ENCODE assay signal across 8 mouse cellular contexts in genomic region chr15:98602921-98603458, GRCm38 (mm10). TPM values are rescaled to one million over a fixed set of nuclear protein-coding genes. Genes with fewer than 3 reads are reported as not detected.
A peak's percentile ranks its signal among the peaks of the same experiment; 100 is the strongest.
DNase-seq lines count a peak whose midpoint lies in the region; ATAC-seq and TF ChIP-seq lines count a peak whose summit lies in the region.

No protein-coding gene starts in this region.

- H3K36me3 ChIP-seq in heart, adult 2 months (ENCODE audit: control insufficient read depth, insufficient read depth, low read length): peaks cover 5% of the 10 kb centered on the region
- H3K36me3 ChIP-seq in hindbrain, embryonic 13.5 days: peaks cover 68% of the 10 kb centered on the region
- H3K36me3 ChIP-seq in liver, embryonic 12.5 days: peaks cover 70% of the 10 kb centered on the region

- POLR2A ChIA-PET in Patski (lab: Charles Lee): no interaction called here

- CTCF ChIA-PET in Patski (lab: Charles Lee): interaction anchor here (1.0 to 2.9 kb wide), 4 partner anchors 13 to 29 kb away, joined by 3 to 12 read pairs (median 5); no protein-coding TSS in a partner anchor

- no peak for TF ChIP-seq CTCF in heart, adult 2 months (IDR thresholded peaks at IDR 0.05)
- no peak for TF ChIP-seq CTCF in Patski (IDR thresholded peaks at IDR 0.05)

- 0 out of 2 replicates have a peak overlapping the region, but pooled peaks have one; percentile 2 for H3K4me2 ChIP-seq in hindbrain, embryonic 13.5 days
- peak overlapping the region; percentile 84 for H3K4me2 ChIP-seq in liver, embryonic 12.5 days

- peak; percentile 66 to 67 for DNase-seq in heart, adult 2 months
- DNase-seq in heart, postnatal 25 days (ENCODE audit: low spot score): no peak
- no peak for DNase-seq in Patski (ENCODE audit: low read depth, low spot score)
- DNase-seq in c-Kit-positive CD71-positive TER-119-positive erythroid progenitor cells, embryonic 14.5 days (ENCODE audit: low spot score): no peak
- no peak for DNase-seq in retina, embryonic 14.5 days (ENCODE audit: low spot score)
- DNase-seq in embryo, embryonic 10.5 days (ENCODE audit: low spot score): no peak

- no peaks in the 10 kb centered on the region for H3K9me3 ChIP-seq in hindbrain, embryonic 13.5 days
- H3K9me3 ChIP-seq in liver, embryonic 12.5 days (replicated peaks): no peaks in the 10 kb centered on the region

- intact Hi-C loops in heart, adult 2 months (cut with DNase I): no loop called here
- intact Hi-C loops in heart, postnatal 25 days (cut with DNase I): no loop called here

- TF ChIP-seq POLR2A in heart, adult 2 months (IDR thresholded peaks at IDR 0.05; ENCODE audit: insufficient read depth, low read depth, low read length): no peak

- H3K27me3 ChIP-seq in heart, adult 2 months (ENCODE audit: control insufficient read depth, insufficient read depth, low read length): no peaks in the 10 kb centered on the region
- no peaks in the 10 kb centered on the region for H3K27me3 ChIP-seq in Patski
- H3K27me3 ChIP-seq in hindbrain, embryonic 13.5 days: no peaks in the 10 kb centered on the region
- H3K27me3 ChIP-seq in liver, embryonic 12.5 days (replicated peaks): no peaks in the 10 kb centered on the region

- H3K27ac ChIP-seq in heart, adult 2 months: peak overlapping the region; percentile 89
- H3K27ac ChIP-seq in hindbrain, embryonic 13.5 days: no peak overlapping the region
- H3K27ac ChIP-seq in liver, embryonic 12.5 days: peak overlapping the region; percentile 99

- ATAC-seq in Patski: peak; percentile 48
- no peak for ATAC-seq in hindbrain, embryonic 13.5 days (ENCODE audit: low FRiP score)
- ATAC-seq in liver, embryonic 12.5 days: 0 out of 2 replicates have a peak, but pooled peaks have one; percentile 21

- 14% methylated on average over 4 of the region's 4 CpGs for WGBS in heart, adult 2 months
- WGBS in hindbrain, embryonic 13.5 days: 63% methylated on average over 4 of the region's 4 CpGs
- 43% methylated on average over 4 of the region's 4 CpGs for WGBS in liver, embryonic 12.5 days (ENCODE audit: insufficient replicate concordance)

- no peak for TF ChIP-seq EP300 in heart, adult 2 months (IDR thresholded peaks at IDR 0.05; ENCODE audit: insufficient read depth, low read depth, low read length)

- peaks cover 9% of the 10 kb centered on the region for H3K4me1 ChIP-seq in heart, adult 2 months (ENCODE audit: control insufficient read depth, insufficient read depth, low read length)
- H3K4me1 ChIP-seq in hindbrain, embryonic 13.5 days (replicated peaks): peaks cover 49% of the 10 kb centered on the region
- H3K4me1 ChIP-seq in liver, embryonic 12.5 days: peaks cover 86% of the 10 kb centered on the region

- in situ Hi-C loops in Patski (cut with MboI; ENCODE audit: low pct_unique_long_range_greater_than_20kb): no loop called here

- peak overlapping the region; percentile 45 for H3K4me3 ChIP-seq in heart, adult 2 months
- no peak overlapping the region for H3K4me3 ChIP-seq in hindbrain, embryonic 13.5 days
- peak overlapping the region; percentile 53 for H3K4me3 ChIP-seq in liver, embryonic 12.5 days

- H3K9ac ChIP-seq in heart, adult 2 months (ENCODE audit: low read depth, low read length): peak overlapping the region; percentile 68
- peak overlapping the region; percentile 56 for H3K9ac ChIP-seq in hindbrain, embryonic 13.5 days
- peak overlapping the region; percentile 75 for H3K9ac ChIP-seq in liver, embryonic 12.5 days

- H3K79me2 ChIP-seq in heart, adult 2 months (replicated peaks; ENCODE audit: control insufficient read depth, insufficient read depth, low read length): peaks cover 9% of the 10 kb centered on the region

RNA-seq across cellular contexts. Expression of gene Adcy6, which starts 6.9 kb away (rescaled TPM):
- 100 to 1,000 TPM; 153 to 220 TPM for total RNA-seq in heart, adult 2 months (2021)
- 136 and 211 TPM in 2 replicates for polyA plus RNA-seq in heart, adult 2 months (2012; rRNA removed)
- 100 to 1,000 TPM; 188 to 238 TPM for total RNA-seq in heart, postnatal 25 days (2021)
- 114 TPM for polyA plus RNA-seq in Patski (2021)
- polyA plus RNA-seq in hindbrain, embryonic 13.5 days (2015; fragmentation: Nextera tagmentation; extraction: Ambion mirVana): 10.1 and 11.7 TPM in 2 replicates
- polyA plus RNA-seq in liver, embryonic 12.5 days (2016; fragmentation: Nextera tagmentation; extraction: Ambion mirVana): 9.7 and 10.2 TPM in 2 replicates

RNA-seq across cellular contexts. Expression of gene Cacnb3, which starts 27.6 kb away (rescaled TPM):
- total RNA-seq in heart, adult 2 months (2021): 1 to 10 TPM; 2.6 to 2.7 TPM
- 6.5 and 7.7 TPM in 2 replicates for polyA plus RNA-seq in heart, adult 2 months (2012; rRNA removed)
- 1 to 10 TPM; 4.1 TPM for total RNA-seq in heart, postnatal 25 days (2021)
- polyA plus RNA-seq in Patski (2021): 69.7 TPM
- polyA plus RNA-seq in hindbrain, embryonic 13.5 days (2015; fragmentation: Nextera tagmentation; extraction: Ambion mirVana): 124 and 135 TPM in 2 replicates
- 3.8 and 4.9 TPM in 2 replicates for polyA plus RNA-seq in liver, embryonic 12.5 days (2016; fragmentation: Nextera tagmentation; extraction: Ambion mirVana)

RNA-seq across cellular contexts. Expression of gene 4930415O20Rik, which starts 32.2 kb away (rescaled TPM):
- 1 to 10 TPM; 1.6 to 2.1 TPM for total RNA-seq in heart, adult 2 months (2021)
- polyA plus RNA-seq in heart, adult 2 months (2012; rRNA removed): not detected in 2 replicates
- total RNA-seq in heart, postnatal 25 days (2021): 1 to 10 TPM in 1 of 2 experiments, under 1 TPM in 1; 0.68 to 1.0 TPM
- 0.26 TPM for polyA plus RNA-seq in Patski (2021)
- 0.39 TPM in 1 of 2 replicates, not detected in the other for polyA plus RNA-seq in hindbrain, embryonic 13.5 days (2015; fragmentation: Nextera tagmentation; extraction: Ambion mirVana)
- polyA plus RNA-seq in liver, embryonic 12.5 days (2016; fragmentation: Nextera tagmentation; extraction: Ambion mirVana): not detected in 2 replicates

RNA-seq across cellular contexts. Expression of gene Ccnt1, which starts 32.3 kb away (rescaled TPM):
- 10 to 100 TPM; 26.8 to 27.6 TPM for total RNA-seq in heart, adult 2 months (2021)
- 9.3 and 15.4 TPM in 2 replicates for polyA plus RNA-seq in heart, adult 2 months (2012; rRNA removed)
- 10 to 100 TPM; 31.0 to 31.9 TPM for total RNA-seq in heart, postnatal 25 days (2021)
- polyA plus RNA-seq in Patski (2021): 30.2 TPM
- polyA plus RNA-seq in hindbrain, embryonic 13.5 days (2015; fragmentation: Nextera tagmentation; extraction: Ambion mirVana): 69.7 and 77.0 TPM in 2 replicates
- 34.4 and 35.5 TPM in 2 replicates for polyA plus RNA-seq in liver, embryonic 12.5 days (2016; fragmentation: Nextera tagmentation; extraction: Ambion mirVana)

RNA-seq across cellular contexts. Expression of gene Ddx23, which starts 59.7 kb away (rescaled TPM):
- 10 to 100 TPM; 47.9 to 55.4 TPM for total RNA-seq in heart, adult 2 months (2021)
- polyA plus RNA-seq in heart, adult 2 months (2012; rRNA removed): 18.9 and 30.7 TPM in 2 replicates
- total RNA-seq in heart, postnatal 25 days (2021): 10 to 100 TPM; 43.5 to 52.8 TPM
- 109 TPM for polyA plus RNA-seq in Patski (2021)
- polyA plus RNA-seq in hindbrain, embryonic 13.5 days (2015; fragmentation: Nextera tagmentation; extraction: Ambion mirVana): 27.5 and 28.0 TPM in 2 replicates
- 15.9 and 16.2 TPM in 2 replicates for polyA plus RNA-seq in liver, embryonic 12.5 days (2016; fragmentation: Nextera tagmentation; extraction: Ambion mirVana)

Comparison
In these comparisons a context has a peak if more than half of its experiments do, and no peak if none do; other contexts are left out.
1. DNase-seq: peak in heart, adult 2 months (2 of 2); none in heart, postnatal 25 days (single experiment), Patski (single experiment), c-Kit-positive CD71-positive TER-119-positive erythroid progenitor cells, embryonic 14.5 days (single experiment), retina, embryonic 14.5 days (single experiment) and embryo, embryonic 10.5 days (single experiment).
2. Peak in every context shown above with its lines, with median percentiles within 50 percentile points of each other: H3K9ac ChIP-seq.